Mouse (Mus musculus) cortical plate, adult 2 months (tissue): Measurements from ENCODE around the gene Ttc23.

ENCODE experiments used
- CTCF ChIP-seq: fragments of 200-500 bp; IDR thresholded peaks from 2 replicates; pipeline ENCODE4 v1.5.1; 2011; ENCODE audit warnings: mild to moderate bottlenecking, control low read depth, low read length; ENCODE audit not compliant: insufficient read depth; ENCODE audit errors: extremely low read depth
- POLR2A ChIP-seq: fragments of 200-500 bp; IDR thresholded peaks from 2 replicates; pipeline ENCODE4 v1.6.1; 2011; ENCODE audit warnings: mild to moderate bottlenecking, low read length, control low read depth; ENCODE audit not compliant: insufficient read depth; ENCODE audit errors: extremely low read depth

DNA sequence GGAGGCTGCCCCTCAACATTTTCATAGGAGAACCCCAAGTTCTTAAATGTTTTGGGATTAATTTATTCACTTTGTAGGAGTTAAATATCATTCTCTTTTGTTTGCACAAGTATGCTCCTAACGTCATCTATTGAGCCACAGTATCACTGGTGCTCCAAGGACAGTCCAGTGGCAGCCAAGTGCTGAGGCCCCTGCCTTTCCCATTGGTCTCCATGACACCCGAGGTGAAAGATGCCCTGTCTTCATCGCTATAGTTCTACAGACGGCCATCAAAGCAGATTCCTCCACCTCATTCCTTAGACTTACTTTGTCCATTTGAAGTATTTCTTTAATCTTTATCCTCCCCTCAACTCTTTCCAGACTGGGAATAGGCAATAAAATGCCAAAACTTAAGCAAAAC, 77.3 kb downstream of the Ttc23 start:
- TF ChIP-seq POLR2A (no peak), CTCF (no peak)
